Mouse (Mus musculus) kidney, embryonic 15.5 days (tissue): Measurements from ENCODE around the gene Stpg3. TPM values are rescaled to one million over a fixed set of nuclear protein-coding genes. Genes with fewer than 3 reads are reported as not detected.

Source experiments
- ATAC-seq: fragments of 200-750 bp; cut with Nextera tagmentation; replicated peaks from 2 replicates; pipeline ENCODE4 v1.8.0; 2017; ENCODE audit warnings: moderate TSS enrichment; ENCODE audit not compliant: low FRiP score
- H3K27ac ChIP-seq: fragments of 300-500 bp; sonication (generic); 2 replicates; pipeline ENCODE4 v1.5.1; 2015; ENCODE audit warnings: mild to moderate bottlenecking, inconsistent platforms
- H3K27me3 ChIP-seq: fragments of 300-500 bp; sonication (generic); 2 replicates; pipeline ENCODE4 v1.6.1; 2015; ENCODE audit warnings: inconsistent platforms
- H3K36me3 ChIP-seq: fragments of 300-500 bp; sonication (generic); 2 replicates; pipeline ENCODE4 v1.6.1; 2015; ENCODE audit warnings: inconsistent platforms
- H3K4me1 ChIP-seq: fragments of 300-500 bp; sonication (generic); 2 replicates; pipeline ENCODE4 v1.6.1; 2015; ENCODE audit warnings: inconsistent platforms
- H3K4me2 ChIP-seq: fragments of 300-500 bp; sonication (generic); 2 replicates; pipeline ENCODE4 v1.6.1; 2015; ENCODE audit warnings: moderate library complexity, mild to moderate bottlenecking, inconsistent platforms
- H3K4me3 ChIP-seq: fragments of 300-500 bp; sonication (generic); replicated peaks from 2 replicates; pipeline ENCODE4 v1.5.1; 2015; ENCODE audit warnings: mild to moderate bottlenecking, inconsistent platforms
- H3K9ac ChIP-seq: fragments of 300-500 bp; sonication (generic); 2 replicates; pipeline ENCODE4 v1.6.1; 2015; ENCODE audit warnings: mild to moderate bottlenecking, inconsistent platforms
- H3K9me3 ChIP-seq: fragments of 300-500 bp; sonication (generic); replicated peaks from 2 replicates; pipeline ENCODE4 v1.6.1; 2016; ENCODE audit warnings: inconsistent platforms
- WGBS: fragments of 180-500 bp; shearing (Covaris S2); methylation state at CpG from one replicate; pipeline ENCODE4 v1.1.7; 2015; ENCODE audit warnings: mixed read lengths; 5-methylcytosine and 5-hydroxymethylcytosine counted together
- polyA plus RNA-seq: library from polyadenylated mRNA; unstranded; fragments of >200 nt; fragmentation: Nextera tagmentation; extraction: Ambion mirVana; gene quantifications from 2 replicates; pipeline ENCODE4 v1.2.1, GENCODE M21; 2015

Stpg3 gene
- polyA plus RNA-seq, 1 experiment from 2014 or later = 0.55 TPM

- peaks cover 38% of the 10 kb centered on the region for H3K4me1 ChIP-seq
- H3K4me3 ChIP-seq = peak overlapping the region; percentile 49
- peak overlapping the region; percentile 82 for H3K27ac ChIP-seq
- peak overlapping the region; percentile 47 for H3K9ac ChIP-seq
- no peaks in the 10 kb centered on the region for H3K9me3 ChIP-seq
- 1% methylated on average over 64 of the region's 64 CpGs for WGBS
- ATAC-seq = peak; percentile 74
- H3K36me3 ChIP-seq = no peaks in the 10 kb centered on the region
- H3K4me2 ChIP-seq = peak overlapping the region; percentile 90
- peaks cover 38% of the 10 kb centered on the region for H3K27me3 ChIP-seq
Measured at GRCm38 (mm10) chr2:25185625-25186574, 28.5 kb downstream of the Stpg3 start.

- Histone ChIP-seq H3K36me3 (no peaks in the 10 kb centered on the region), H3K9ac (no peak overlapping the region), H3K4me3 (0 out of 2 replicates have a peak overlapping the region, but pooled peaks have one; percentile 49), H3K4me2 (no peak overlapping the region), H3K9me3 (no peaks in the 10 kb centered on the region), H3K4me1 (peaks cover 50% of the 10 kb centered on the region), H3K27ac (no peak overlapping the region), H3K27me3 (peaks cover 50% of the 10 kb centered on the region)
- no peak for ATAC-seq
- WGBS = 97% methylated on average over 7 of the region's 7 CpGs
Measured at GRCm38 (mm10) chr2:25184496-25184895, 29.9 kb downstream of the Stpg3 start.

GRCm38 (mm10) chr2:25183336-25183735 lies 31.1 kb downstream of the Stpg3 start:
- Histone ChIP-seq H3K9ac (no peak overlapping the region), H3K27ac (no peak overlapping the region), H3K4me3 (peak overlapping the region; percentile 67), H3K4me1 (peaks cover 61% of the 10 kb centered on the region), H3K27me3 (peaks cover 62% of the 10 kb centered on the region), H3K36me3 (no peaks in the 10 kb centered on the region), H3K9me3 (no peaks in the 10 kb centered on the region), H3K4me2 (peak overlapping the region; percentile 92)
- ATAC-seq = no peak
- WGBS = 55% methylated on average over 2 of the region's 2 CpGs

- Histone ChIP-seq H3K9ac (peak overlapping the region; percentile 37; the same call in 1 of the 2 replicates), H3K36me3 (no peaks in the 10 kb centered on the region), H3K27ac (no peak overlapping the region), H3K4me3 (peak overlapping the region; percentile 67), H3K4me1 (peaks cover 68% of the 10 kb centered on the region), H3K4me2 (peak overlapping the region; percentile 92), H3K9me3 (no peaks in the 10 kb centered on the region), H3K27me3 (peaks cover 68% of the 10 kb centered on the region)
- ATAC-seq = no peak
- WGBS = 14% methylated on average over 6 of the region's 6 CpGs
Measured at GRCm38 (mm10) chr2:25182664-25183063, 31.8 kb downstream of the Stpg3 start.

GRCm38 (mm10) chr2:25181891-25182397 lies 32.5 kb downstream of the Stpg3 start:
- no peak for ATAC-seq
- H3K4me1 ChIP-seq = peaks cover 75% of the 10 kb centered on the region
- H3K9me3 ChIP-seq = no peaks in the 10 kb centered on the region
- 1% methylated on average over 17 of the region's 17 CpGs for WGBS
- no peaks in the 10 kb centered on the region for H3K36me3 ChIP-seq
- peak overlapping the region; percentile 64 for H3K9ac ChIP-seq
- peak overlapping the region; percentile 92 for H3K4me2 ChIP-seq
- H3K4me3 ChIP-seq = peak overlapping the region; percentile 67
- peaks cover 72% of the 10 kb centered on the region for H3K27me3 ChIP-seq
- peak overlapping the region; percentile 93 for H3K27ac ChIP-seq

- Histone ChIP-seq H3K4me3 (peak overlapping the region; percentile 67), H3K36me3 (no peaks in the 10 kb centered on the region), H3K9ac (peak overlapping the region; percentile 64), H3K27ac (peak overlapping the region; percentile 93), H3K9me3 (no peaks in the 10 kb centered on the region), H3K27me3 (peaks cover 74% of the 10 kb centered on the region), H3K4me1 (peaks cover 78% of the 10 kb centered on the region), H3K4me2 (peak overlapping the region; percentile 92)
- under 1% methylated on average over 100 of the region's 100 CpGs for WGBS
- peak; percentile 30 for ATAC-seq
Measured at GRCm38 (mm10) chr2:25180973-25181890, 33.2 kb downstream of the Stpg3 start.

GRCm38 (mm10) chr2:25180478-25180903 lies 33.9 kb downstream of the Stpg3 start, which contains the start of gene Nrarp:
Gene Nrarp, plus strand, starts transcription at chr2:25180758.
- Histone ChIP-seq H3K27ac (peak within 1 kb of the TSS; percentile 93), H3K4me2 (peak within 1 kb of the TSS; percentile 92), H3K4me1 (peaks cover 78% of the 10 kb centered on the region), H3K27me3 (peaks cover 74% of the 10 kb centered on the region), H3K9ac (peak within 1 kb of the TSS; percentile 64), H3K36me3 (no peaks in the 10 kb centered on the region), H3K9me3 (no peaks in the 10 kb centered on the region), H3K4me3 (peak within 1 kb of the TSS; percentile 67)
- WGBS = under 1% methylated on average over 35 of the region's 35 CpGs
- peak; percentile 84 for ATAC-seq

- peak overlapping the region; percentile 29 for H3K9ac ChIP-seq
- H3K27ac ChIP-seq = peak overlapping the region; percentile 93
- peaks cover 78% of the 10 kb centered on the region for H3K4me1 ChIP-seq
- peak overlapping the region; percentile 67 for H3K4me3 ChIP-seq
- no peaks in the 10 kb centered on the region for H3K9me3 ChIP-seq
- peak overlapping the region; percentile 92 for H3K4me2 ChIP-seq
- H3K36me3 ChIP-seq = no peaks in the 10 kb centered on the region
- H3K27me3 ChIP-seq = peaks cover 70% of the 10 kb centered on the region
- WGBS = 23% methylated on average over 15 of the region's 15 CpGs
- no peak for ATAC-seq
Measured at GRCm38 (mm10) chr2:25179566-25180217, 34.7 kb downstream of the Stpg3 start.

- Histone ChIP-seq H3K9me3 (no peaks in the 10 kb centered on the region), H3K36me3 (no peaks in the 10 kb centered on the region), H3K4me2 (peak overlapping the region; percentile 51; the same call in 1 of the 2 replicates), H3K4me1 (peaks cover 81% of the 10 kb centered on the region), H3K27ac (peak overlapping the region; percentile 91), H3K4me3 (peak overlapping the region; percentile 6; the same call in 1 of the 2 replicates), H3K27me3 (peaks cover 57% of the 10 kb centered on the region), H3K9ac (no peak overlapping the region)
- ATAC-seq = no peak
- WGBS = 28% methylated on average over 10 of the region's 10 CpGs
Measured at GRCm38 (mm10) chr2:25178285-25178972, 36.0 kb downstream of the Stpg3 start.

GRCm38 (mm10) chr2:25177685-25178084 lies 36.8 kb downstream of the Stpg3 start:
- ATAC-seq = peak; percentile 47
- no peaks in the 10 kb centered on the region for H3K36me3 ChIP-seq
- peak overlapping the region; percentile 21; the same call in 1 of the 2 replicates for H3K9ac ChIP-seq
- peaks cover 50% of the 10 kb centered on the region for H3K27me3 ChIP-seq
- H3K4me2 ChIP-seq = peak overlapping the region; percentile 51
- peak overlapping the region; percentile 91 for H3K27ac ChIP-seq
- H3K4me1 ChIP-seq = peaks cover 84% of the 10 kb centered on the region
- 0% methylated on average over 6 of the region's 6 CpGs for WGBS
- no peaks in the 10 kb centered on the region for H3K9me3 ChIP-seq
- peak overlapping the region; percentile 28 for H3K4me3 ChIP-seq
